Comparison of ENCODE assay signal across 27 mouse cellular contexts in the genomic region with DNA sequence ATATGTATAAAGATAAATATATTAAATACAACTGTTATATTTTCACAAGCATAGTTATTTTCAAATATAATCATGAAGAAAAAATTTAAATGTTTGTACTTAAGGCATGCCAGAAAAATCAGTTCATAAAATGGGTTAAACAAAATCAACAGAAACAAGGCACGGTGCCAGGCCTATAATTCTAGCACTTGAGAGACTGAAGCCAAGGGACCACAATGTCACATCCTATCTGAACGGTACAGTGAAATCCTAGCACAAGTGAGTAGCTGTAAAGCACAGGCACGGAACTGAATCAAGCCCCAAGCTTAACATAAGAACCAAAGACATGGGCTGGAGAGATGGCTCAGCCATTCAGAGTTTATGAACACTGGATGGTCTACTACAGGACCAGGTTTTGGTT. TPM values are rescaled to one million over a fixed set of nuclear protein-coding genes. Genes with fewer than 3 reads are reported as not detected.
DNase-seq lines count a peak whose midpoint lies in the region; ATAC-seq and TF ChIP-seq lines count a peak whose summit lies in the region.
"Had no signal": no experiment of that assay in that cellular context is flagged by ENCODE, and none has a peak within 500 bp of the region (broad histone marks: within the 10 kb centered on the region; RNA-seq: fewer than 3 reads in every experiment).

No protein-coding gene starts in this region.

- no peak for ATAC-seq in limb, embryonic 14.5 days (ENCODE audit: low FRiP score, low read depth)
- ATAC-seq: activated CD4-positive, CD25-positive, alpha-beta regulatory T cell, adult 4 months; intestine, embryonic 15.5 days had no signal

- no peak overlapping the region for H3K4me2 ChIP-seq in limb, embryonic 14.5 days (replicated peaks; ENCODE audit: low read depth, low read length, severe bottlenecking)
- H3K4me2 ChIP-seq: heart, embryonic 13.5 days; hindbrain, embryonic 15.5 days; intestine, embryonic 15.5 days; limb, embryonic 15.5 days; neural tube, embryonic 15.5 days had no signal

- DNase-seq in heart, postnatal 4 days: peak; percentile 10
- DNase-seq in heart, postnatal 36 days: no peak
- DNase-seq in limb, embryonic 14.5 days (ENCODE audit: low spot score): peak; percentile 6
- DNase-seq in limb, embryonic 10.5 days (ENCODE audit: low spot score): no peak
- peak; percentile 4 for DNase-seq in urinary bladder, postnatal 14 days (ENCODE audit: low spot score)
- DNase-seq in urinary bladder, adult 18-20 months (ENCODE audit: low spot score in 2 of 2): no peak
- DNase-seq in lung, postnatal 36 days: peak; percentile 4
- no peak for DNase-seq in MN1 (ENCODE audit: low spot score)
- DNase-seq: adrenal gland, postnatal 10 days; B cell, adult 2 months; cerebellum, adult 8-10 months; gastrocnemius, postnatal 25 days; heart, adult 18-20 months; right cerebral cortex, postnatal 14 days had no signal

- no peak overlapping the region for H3K27ac ChIP-seq in limb, embryonic 14.5 days (replicated peaks; ENCODE audit: low read depth, low read length)
- no peak overlapping the region for H3K27ac ChIP-seq in limb, embryonic 10.5 days
- H3K27ac ChIP-seq: forebrain, embryonic 10.5 days; heart, embryonic 13.5 days; hindbrain, embryonic 15.5 days; intestine, embryonic 15.5 days; kidney, postnatal 0 days; layer of hippocampus, adult 2 months; limb, embryonic 15.5 days; liver, embryonic 14.5 days; midbrain, embryonic 10.5 days; neural tube, embryonic 15.5 days had no signal

- H3K36me3 ChIP-seq in limb, embryonic 14.5 days (ENCODE audit: control insufficient read depth, insufficient read depth, low read length): peaks cover 17% of the 10 kb centered on the region
- H3K36me3 ChIP-seq in limb, embryonic 10.5 days: peaks cover 49% of the 10 kb centered on the region
- H3K36me3 ChIP-seq: hindbrain, embryonic 15.5 days; intestine, embryonic 15.5 days had no signal

- H3K9ac ChIP-seq in limb, embryonic 14.5 days (ENCODE audit: low read depth, low read length, severe bottlenecking): no peak overlapping the region
- H3K9ac ChIP-seq: heart, embryonic 13.5 days; hindbrain, embryonic 15.5 days; intestine, embryonic 15.5 days; limb, embryonic 15.5 days; liver, embryonic 14.5 days; neural tube, embryonic 15.5 days had no signal

- intact Hi-C loops in heart, postnatal 36 days (cut with DNase I): no loop called here

- H3K4me3 ChIP-seq in limb, embryonic 14.5 days (replicated peaks; ENCODE audit: low read length): no peak overlapping the region
- H3K4me3 ChIP-seq in limb, embryonic 10.5 days: no peak overlapping the region
- H3K4me3 ChIP-seq: forebrain, embryonic 10.5 days; heart, embryonic 13.5 days; hindbrain, embryonic 15.5 days; intestine, embryonic 15.5 days; layer of hippocampus, adult 2 months; limb, embryonic 15.5 days; midbrain, embryonic 10.5 days; neural tube, embryonic 15.5 days had no signal

- no peak for TF ChIP-seq POLR2A in limb, embryonic 14.5 days (IDR thresholded peaks at IDR 0.05; ENCODE audit: borderline replicate concordance, extremely low read depth, insufficient read depth, insufficient read length)

- 54% methylated on average over 3 of the region's 3 CpGs for WGBS in limb, embryonic 14.5 days
- WGBS in limb, embryonic 10.5 days: 96% methylated on average over 3 of the region's 3 CpGs

- no peaks in the 10 kb centered on the region for H3K27me3 ChIP-seq in limb, embryonic 14.5 days (ENCODE audit: control insufficient read depth, insufficient read depth, low read length)
- H3K27me3 ChIP-seq in limb, embryonic 10.5 days (ENCODE audit: low read depth, poor library complexity, severe bottlenecking): no peaks in the 10 kb centered on the region
- H3K27me3 ChIP-seq: CH12.LX; heart, embryonic 13.5 days; hindbrain, embryonic 15.5 days; intestine, embryonic 15.5 days; limb, embryonic 15.5 days; neural tube, embryonic 15.5 days had no signal

- peaks cover 3% of the 10 kb centered on the region; the same call in 1 of the 2 replicates for H3K4me1 ChIP-seq in limb, embryonic 14.5 days (ENCODE audit: control insufficient read depth, insufficient read depth, low read length)
- H3K4me1 ChIP-seq in limb, embryonic 10.5 days: peaks cover 2% of the 10 kb centered on the region
- H3K4me1 ChIP-seq: limb, embryonic 15.5 days had no signal

- H3K9me3 ChIP-seq in limb, embryonic 14.5 days (ENCODE audit: control insufficient read depth, low read length): no peaks in the 10 kb centered on the region
- H3K9me3 ChIP-seq in limb, embryonic 10.5 days (replicated peaks): no peaks in the 10 kb centered on the region
- H3K9me3 ChIP-seq: forebrain, embryonic 10.5 days; G1E; heart, embryonic 13.5 days; hindbrain, embryonic 15.5 days; intestine, embryonic 15.5 days; limb, embryonic 15.5 days; midbrain, embryonic 10.5 days; neural tube, embryonic 15.5 days had no signal

RNA-seq across cellular contexts. Expression of gene Pot1a, which starts 6.8 kb away (rescaled TPM):
- 10 to 100 TPM; 10.8 to 14.6 TPM for total RNA-seq in heart, postnatal 4 days (2021)
- total RNA-seq in heart, postnatal 36 days (2021): 10 to 100 TPM in 1 of 2 experiments, 1 to 10 TPM in 1; 9.1 to 10.2 TPM
- polyA plus RNA-seq in limb, embryonic 14.5 days (2012; rRNA removed): 25.8 and 28.6 TPM in 2 replicates
- polyA plus RNA-seq in limb, embryonic 14.5 days (2014; fragmentation: Nextera tagmentation; extraction: Ambion mirVana): 33.2 and 34.5 TPM in 2 replicates
- polyA plus RNA-seq in limb, embryonic 10.5 days (2016; fragmentation: Nextera tagmentation; extraction: Ambion mirVana): 38.8 and 41.0 TPM in 2 replicates

Comparison
In these comparisons a context has a peak if more than half of its experiments do, and no peak if none do; other contexts are left out.
1. DNase-seq: peak in heart, postnatal 4 days (single experiment), limb, embryonic 14.5 days (single experiment), urinary bladder, postnatal 14 days (single experiment) and lung, postnatal 36 days (single experiment); none in heart, postnatal 36 days (0 of 2), limb, embryonic 10.5 days (single experiment), urinary bladder, adult 18-20 months (0 of 2) and MN1 (single experiment).